Mouse (Mus musculus) testis, adult 2 months (tissue): ENCODE measurements around the gene Sdr16c6. TPM values are rescaled to one million over a fixed set of nuclear protein-coding genes. Genes with fewer than 3 reads are reported as not detected.

Experiments
- H3K27ac ChIP-seq: fragments of 200-500 bp; 2 replicates; pipeline ENCODE4 v1.5.1; 2012; ENCODE audit warnings: low read depth, low read length; ENCODE audit not compliant: control insufficient read depth, insufficient read depth
- H3K27me3 ChIP-seq: fragments of 200-500 bp; 2 replicates; pipeline ENCODE4 v1.6.1; 2012; ENCODE audit warnings: mild to moderate bottlenecking, low read length, moderate library complexity; ENCODE audit not compliant: control insufficient read depth, insufficient read depth
- H3K36me3 ChIP-seq: fragments of 200-500 bp; 2 replicates; pipeline ENCODE4 v1.6.1; 2012; ENCODE audit warnings: mild to moderate bottlenecking, low read length; ENCODE audit not compliant: control insufficient read depth, insufficient read depth
- H3K4me1 ChIP-seq: fragments of 200-500 bp; 2 replicates; pipeline ENCODE4 v1.6.1; 2012; ENCODE audit warnings: low read length; ENCODE audit not compliant: control insufficient read depth, insufficient read depth
- H3K4me3 ChIP-seq: fragments of 200-500 bp; 2 replicates; pipeline ENCODE4 v1.5.1; 2012; ENCODE audit warnings: low read depth, mild to moderate bottlenecking, low read length, moderate library complexity, mixed read lengths; ENCODE audit not compliant: control insufficient read depth
- CTCF ChIP-seq: fragments of 200-500 bp; IDR thresholded peaks from 2 replicates; pipeline ENCODE4 v1.5.1; 2012; ENCODE audit warnings: low read depth, mild to moderate bottlenecking, inconsistent platforms, low read length, moderate library complexity; ENCODE audit not compliant: control insufficient read depth, insufficient read depth, insufficient replicate concordance
- POLR2A ChIP-seq: fragments of 200-500 bp; IDR thresholded peaks from 2 replicates; pipeline ENCODE4 v1.6.1; 2012; ENCODE audit warnings: low read depth, mild to moderate bottlenecking, inconsistent platforms, low read length, moderate library complexity; ENCODE audit not compliant: control insufficient read depth
- polyA plus RNA-seq: library from polyadenylated mRNA; depleted of rRNA; stranded (reverse); fragments of >200 nt; gene quantifications from 2 replicates; pipeline ENCODE4 v1.2.3, GENCODE M21; 2012; rRNA removed

Gene Sdr16c6
- 0.05 TPM in 1 of 2 replicates, not detected in the other for polyA plus RNA-seq

DNA sequence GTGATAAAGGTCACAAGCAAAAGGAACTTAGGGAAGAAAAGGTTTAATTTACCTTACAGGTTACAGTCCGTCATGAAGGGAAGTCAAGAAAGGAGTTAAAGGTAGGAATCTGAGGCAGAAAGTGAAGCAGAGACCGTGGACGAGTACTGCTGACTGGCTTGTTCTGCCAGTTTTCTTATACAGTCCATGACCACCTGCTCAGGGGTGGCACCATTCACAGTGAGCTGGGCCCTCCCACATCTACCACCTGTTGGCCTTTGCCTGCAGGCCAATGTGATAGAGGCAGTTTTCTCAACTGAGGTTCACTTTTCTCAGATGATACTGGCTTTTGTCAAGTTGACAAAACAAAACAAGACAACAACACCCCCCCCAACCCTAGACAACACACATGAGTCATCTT, at the start of gene Sdr16c6:
Gene Sdr16c6, minus strand, starts transcription at position 151 of the 400 bp plus-strand sequence.
- no peak within 1 kb of the TSS for H3K4me3 ChIP-seq
- H3K27me3 ChIP-seq, result no peaks in the 10 kb centered on the region
- no peaks in the 10 kb centered on the region for H3K4me1 ChIP-seq
- TF ChIP-seq POLR2A (no peak), CTCF (no peak)
- no peak within 1 kb of the TSS for H3K27ac ChIP-seq
- H3K36me3 ChIP-seq, result no peaks in the 10 kb centered on the region

DNA sequence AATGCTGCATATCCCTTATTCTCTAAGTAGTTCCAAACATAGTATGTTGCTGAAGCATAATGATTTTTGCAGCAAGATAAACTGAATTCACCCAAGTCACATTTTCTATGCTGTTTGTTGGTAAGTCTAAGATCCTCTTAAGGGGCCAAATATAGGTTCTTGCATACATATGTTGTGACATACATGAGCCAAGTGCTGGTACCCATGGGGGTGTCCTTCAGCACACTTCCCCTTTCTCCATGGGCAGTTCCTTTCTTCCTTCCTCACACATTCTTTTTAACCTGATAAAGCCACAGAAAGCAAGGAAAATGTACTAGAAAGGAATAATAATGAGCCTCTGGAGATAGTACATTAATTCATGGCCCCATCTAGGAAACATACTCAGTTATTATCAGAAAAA, 2.9 kb upstream of the Sdr16c6 start:
- no peaks in the 10 kb centered on the region for H3K4me1 ChIP-seq
- no peak overlapping the region for H3K4me3 ChIP-seq
- no peaks in the 10 kb centered on the region for H3K36me3 ChIP-seq
- TF ChIP-seq POLR2A, result no peak
- TF ChIP-seq CTCF, result no peak
- no peak overlapping the region for H3K27ac ChIP-seq
- no peaks in the 10 kb centered on the region for H3K27me3 ChIP-seq

DNA sequence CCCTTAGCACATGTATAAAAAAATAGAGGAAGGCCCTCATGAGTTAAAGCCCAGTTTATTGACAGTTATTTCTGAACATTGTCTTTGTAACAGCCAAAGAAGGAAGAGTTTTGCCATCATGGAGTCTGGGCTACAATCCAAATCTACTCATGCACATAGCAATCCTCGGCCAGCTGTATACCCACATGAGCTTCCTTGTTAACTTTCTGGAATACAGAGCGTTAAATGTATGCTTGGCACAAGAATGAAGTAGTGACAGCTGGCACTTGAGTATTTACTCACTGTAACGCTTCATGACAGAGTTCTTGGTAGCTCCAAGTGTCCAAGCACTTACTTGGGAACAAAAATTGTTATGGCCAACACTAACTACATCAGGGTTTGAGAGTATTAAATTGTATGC, 1.8 kb upstream of the Sdr16c6 start:
- no peak overlapping the region for H3K27ac ChIP-seq
- H3K36me3 ChIP-seq, result no peaks in the 10 kb centered on the region
- TF ChIP-seq CTCF (no peak), POLR2A (no peak)
- H3K4me1 ChIP-seq, result no peaks in the 10 kb centered on the region
- H3K27me3 ChIP-seq, result no peaks in the 10 kb centered on the region
- H3K4me3 ChIP-seq, result no peak overlapping the region

DNA sequence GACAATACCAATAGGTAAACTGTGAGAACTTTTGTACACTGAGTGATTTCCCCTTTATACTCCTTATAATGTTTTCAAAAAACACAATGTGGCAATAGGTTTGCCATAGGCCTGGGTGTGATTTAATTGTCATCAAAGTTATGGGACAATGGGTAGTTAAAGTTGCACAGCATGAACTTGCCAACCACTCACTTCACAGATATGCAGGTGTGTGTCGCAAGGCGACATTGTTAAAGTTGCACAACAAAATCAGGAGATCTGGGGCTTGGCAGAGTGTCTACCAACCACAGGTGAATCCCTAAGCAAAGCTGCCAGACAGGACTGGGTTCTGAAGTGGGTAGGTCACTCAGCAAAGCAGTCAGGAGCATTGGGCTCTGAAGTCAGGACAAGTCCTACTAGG, 1.3 kb downstream of the Sdr16c6 start:
- Histone ChIP-seq H3K27me3 (no peaks in the 10 kb centered on the region), H3K27ac (no peak overlapping the region), H3K4me3 (no peak overlapping the region), H3K36me3 (no peaks in the 10 kb centered on the region), H3K4me1 (no peaks in the 10 kb centered on the region)
- TF ChIP-seq CTCF (no peak), POLR2A (no peak)

Other genes with a start within 250 kb of the Sdr16c6 start
- gene Gm11808, start 103.9 kb downstream of the Sdr16c6 start, polyA plus RNA-seq, result 1,356 and 1,364 TPM in 2 replicates